Mouse (Mus musculus) cerebellum, postnatal 4 days (tissue): ENCODE results near the gene Hmcn2.
A peak's percentile ranks its signal among the peaks of the same experiment; 100 is the strongest.

Experiments
- DNase-seq, 2 experiments: peaks; one replicate each; pipeline ENCODE4 v3.0.0; 2022; ENCODE audit warnings: low spot score in 2 of 2, mixed read lengths in 1 of 2

Gene Hmcn2

DNA sequence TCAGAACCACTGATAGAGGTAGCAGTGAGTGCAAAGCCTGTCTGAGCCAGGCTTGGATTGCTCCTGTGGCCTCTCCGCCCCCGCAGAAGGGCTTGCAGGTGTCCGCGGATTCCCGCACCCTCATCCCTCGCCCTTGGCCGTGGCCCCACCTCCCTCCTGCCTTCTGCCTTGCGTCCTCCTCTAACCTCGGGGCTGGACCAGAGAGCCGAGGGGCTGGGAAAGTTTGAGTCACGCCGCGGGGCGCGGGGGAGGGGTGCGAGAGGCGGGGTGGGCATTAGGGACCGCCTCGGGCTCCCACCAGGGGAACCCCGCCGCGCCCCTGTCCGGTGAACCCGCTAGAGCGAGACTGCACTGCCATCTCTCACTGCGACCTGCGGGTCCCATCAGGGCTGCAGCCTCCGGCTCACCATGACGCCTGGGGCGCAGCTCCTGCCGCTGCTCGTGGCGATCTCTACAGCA, at the start of gene Hmcn2:
Gene Hmcn2 (plus strand): TSS at position 409 of the 459 bp plus-strand sequence.
- DNase-seq, result no peak

- no peak for DNase-seq
Measured at GRCm38 (mm10) chr2:31267447-31267846, 46.8 kb upstream of the Hmcn2 start.

- DNase-seq, result no peak
Measured at GRCm38 (mm10) chr2:31268631-31269030, 45.6 kb upstream of the Hmcn2 start.

DNA sequence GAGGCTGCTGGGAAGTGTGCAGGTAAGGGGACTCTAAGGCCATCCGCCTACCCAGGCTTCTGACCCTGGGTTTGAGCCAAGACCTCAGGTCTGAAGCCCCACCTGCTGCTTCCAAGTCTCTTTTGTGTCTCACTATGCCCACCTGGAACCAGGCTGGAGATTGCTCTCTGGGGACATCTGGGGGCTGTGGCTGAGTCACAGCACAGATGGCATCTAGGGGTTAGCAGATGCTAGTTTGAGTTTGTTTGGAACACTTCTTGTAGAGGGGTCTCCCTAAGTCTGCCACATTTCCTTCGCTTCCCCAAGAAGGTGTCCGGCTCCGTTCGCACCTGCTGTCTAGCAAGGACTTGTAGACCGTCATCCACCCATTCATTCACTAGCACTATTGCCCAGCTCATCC, 45.0 kb upstream of the Hmcn2 start:
- no peak for DNase-seq

DNA sequence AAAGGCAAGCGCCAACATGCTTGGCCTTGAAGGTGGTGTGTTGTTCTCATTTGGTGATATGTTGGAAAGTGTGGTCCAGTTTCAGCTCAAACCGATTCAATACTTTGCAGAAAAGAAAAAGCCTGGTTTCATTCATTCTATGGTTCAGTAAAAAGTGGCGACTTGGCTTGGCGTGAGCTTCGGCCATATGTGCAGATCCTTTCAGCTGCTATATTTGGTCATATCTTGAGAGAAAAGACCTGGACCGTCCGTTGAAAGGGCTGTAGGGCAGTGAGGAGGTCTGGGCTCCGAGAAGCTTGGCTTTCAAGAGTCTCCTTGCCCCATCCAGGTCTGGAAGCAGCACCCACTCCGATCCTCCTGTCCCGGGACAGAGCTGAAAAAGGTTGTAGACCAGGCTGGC, 44.4 kb upstream of the Hmcn2 start:
- no peak for DNase-seq

DNA sequence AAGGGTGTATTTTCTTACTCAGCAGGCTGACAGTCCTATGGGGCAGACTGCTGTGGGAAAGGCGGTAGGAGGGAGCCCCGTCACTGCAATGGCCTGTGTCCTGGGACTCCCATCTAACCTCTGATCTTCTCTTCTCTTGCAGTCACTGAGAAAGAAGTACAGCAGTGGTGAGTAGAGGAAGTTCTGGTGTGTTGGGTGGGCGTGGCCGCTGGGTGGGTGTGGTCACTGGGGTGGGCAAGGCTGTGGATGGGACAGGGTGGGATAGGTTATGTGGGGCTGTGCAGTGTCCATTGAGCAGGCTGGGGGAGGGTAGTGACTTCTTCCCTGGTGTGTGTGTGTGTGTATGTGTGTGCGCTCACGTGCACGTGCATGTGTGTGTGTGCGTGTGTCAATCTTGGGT, 43.7 kb upstream of the Hmcn2 start:
- no peak for DNase-seq

- no peak for DNase-seq
Measured at GRCm38 (mm10) chr2:31271071-31271470, 43.1 kb upstream of the Hmcn2 start.

GRCm38 (mm10) chr2:31274993-31275392, 39.2 kb upstream of the Hmcn2 start:
- no peak for DNase-seq

DNA sequence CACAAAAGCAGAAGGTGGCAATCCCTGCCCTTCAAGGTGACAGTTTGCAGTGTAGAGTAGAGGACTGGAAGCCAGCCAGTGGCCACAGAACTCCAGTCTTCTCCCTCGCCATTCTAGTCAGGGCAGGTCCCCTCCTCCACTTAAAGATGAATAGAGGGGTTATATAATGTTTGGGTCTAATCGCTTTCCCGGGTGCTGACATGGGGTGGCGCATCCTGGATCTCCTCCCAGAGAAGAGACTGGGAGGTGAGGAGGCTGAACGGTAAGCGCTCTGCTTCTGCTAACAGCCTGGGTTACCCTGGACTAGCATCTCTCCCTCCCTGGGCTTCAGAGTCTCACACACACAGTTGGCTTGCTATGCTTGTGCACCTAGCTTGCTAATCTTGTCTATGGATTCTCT, 36.4 kb upstream of the Hmcn2 start:
- no peak for DNase-seq

DNA sequence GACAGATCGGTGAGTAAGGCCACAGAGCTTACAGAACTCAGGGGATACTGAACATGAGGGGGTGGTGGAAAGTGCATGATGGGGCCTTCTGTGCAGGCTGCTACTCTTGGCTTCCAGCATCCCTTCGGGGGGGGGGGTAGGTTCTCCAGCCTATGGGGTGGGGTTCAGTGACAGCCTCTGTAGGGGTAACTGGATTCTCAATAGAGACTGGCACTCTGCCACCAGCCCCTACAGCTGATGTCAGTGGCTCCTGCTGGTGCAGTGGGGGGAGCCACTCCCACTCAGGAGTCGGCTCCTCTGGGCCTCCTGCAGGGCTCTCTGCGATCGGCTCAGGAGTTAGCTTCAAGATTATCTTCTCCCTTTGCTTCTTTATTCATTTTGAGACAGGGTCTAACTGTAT, 35.7 kb upstream of the Hmcn2 start:
- no peak for DNase-seq

DNA sequence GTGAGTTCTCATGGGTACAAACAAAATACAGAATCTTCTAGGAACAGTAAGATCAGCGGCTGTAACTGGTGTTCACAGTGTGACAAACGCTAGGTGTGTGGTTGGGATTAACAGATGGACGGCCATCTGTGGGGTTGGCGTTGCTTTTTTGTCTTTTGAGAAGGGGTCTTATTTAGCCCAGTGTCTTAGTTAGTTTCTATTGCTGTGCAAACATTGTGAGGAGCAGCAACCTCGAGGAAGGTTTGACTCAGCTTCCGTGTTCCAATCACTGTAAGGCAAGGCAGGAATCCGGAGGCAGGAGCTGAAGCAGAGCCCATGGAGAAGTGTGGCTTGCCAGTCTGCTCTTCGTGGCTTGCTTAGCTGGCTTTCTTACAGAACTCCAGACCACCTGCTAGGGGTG, 33.1 kb upstream of the Hmcn2 start:
- DNase-seq, result no peak

GRCm38 (mm10) chr2:31282266-31282665, 31.9 kb upstream of the Hmcn2 start:
- DNase-seq, result peak in 1 of 2 experiments; percentile 38

- DNase-seq, result no peak
Measured at GRCm38 (mm10) chr2:31282880-31283279, 31.3 kb upstream of the Hmcn2 start.

DNA sequence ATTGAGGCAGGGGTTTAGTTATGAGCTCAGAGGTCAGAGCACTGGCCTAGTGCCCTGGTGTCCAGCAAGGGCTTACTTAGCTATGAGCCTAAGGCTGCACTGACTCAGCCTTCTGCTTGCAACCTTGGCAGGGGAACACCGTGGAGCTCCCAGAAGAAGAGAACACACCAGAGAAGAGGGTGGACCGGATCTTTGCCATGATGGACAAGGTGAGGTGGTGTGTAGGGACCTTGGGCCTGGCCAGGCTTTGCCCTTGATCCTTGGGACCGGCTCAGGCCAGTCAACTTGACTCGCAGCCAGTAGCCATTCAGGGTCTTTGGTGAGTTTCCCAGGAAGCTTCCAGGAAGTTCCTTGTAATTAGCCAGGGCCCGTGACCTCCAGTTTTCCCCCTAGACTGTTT, 29.7 kb upstream of the Hmcn2 start:
- no peak for DNase-seq

GRCm38 (mm10) chr2:31291421-31291820, 22.8 kb upstream of the Hmcn2 start:
- peak; percentile 47 to 75 for DNase-seq

DNA sequence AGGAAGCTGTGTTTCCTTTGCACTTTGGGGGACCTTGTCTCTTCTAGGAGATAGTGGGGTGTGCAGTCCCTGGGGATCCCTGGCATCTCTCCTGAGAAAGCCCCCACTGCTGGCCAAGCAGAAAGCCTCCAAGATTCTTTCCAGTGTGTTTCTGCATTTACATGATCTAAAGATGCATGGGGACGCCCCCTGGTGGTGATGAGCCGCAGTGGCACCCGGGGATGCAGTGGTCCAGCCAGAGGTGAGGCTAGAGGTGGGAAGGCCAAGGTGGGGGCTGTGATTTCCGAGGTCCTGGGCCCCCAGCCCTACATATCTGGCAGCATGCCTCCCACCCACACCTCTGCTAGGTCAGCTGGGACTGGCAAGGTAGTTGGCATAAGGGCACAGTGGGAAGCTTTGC, 19.2 kb upstream of the Hmcn2 start:
- peak; percentile 67 to 81 for DNase-seq

DNA sequence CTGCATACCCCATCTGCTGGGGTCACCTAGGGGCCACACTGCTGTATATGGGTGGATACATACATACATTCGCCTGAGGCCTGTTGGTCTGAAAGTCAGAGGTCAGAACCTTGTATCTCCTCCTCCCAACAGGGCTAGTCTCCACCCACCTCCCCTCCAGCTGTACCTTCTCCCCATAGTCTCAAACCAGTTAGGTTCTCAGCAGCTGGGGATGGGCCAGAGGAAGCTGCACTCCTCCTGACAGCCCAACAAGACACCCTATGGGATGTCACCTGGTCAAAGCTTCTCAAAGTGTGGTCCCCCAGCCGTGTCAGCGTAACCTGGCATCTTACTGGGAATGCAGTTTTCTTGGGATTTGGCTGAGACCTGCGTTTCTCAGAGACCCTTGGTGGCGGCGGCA, 17.8 kb upstream of the Hmcn2 start:
- no peak for DNase-seq

DNA sequence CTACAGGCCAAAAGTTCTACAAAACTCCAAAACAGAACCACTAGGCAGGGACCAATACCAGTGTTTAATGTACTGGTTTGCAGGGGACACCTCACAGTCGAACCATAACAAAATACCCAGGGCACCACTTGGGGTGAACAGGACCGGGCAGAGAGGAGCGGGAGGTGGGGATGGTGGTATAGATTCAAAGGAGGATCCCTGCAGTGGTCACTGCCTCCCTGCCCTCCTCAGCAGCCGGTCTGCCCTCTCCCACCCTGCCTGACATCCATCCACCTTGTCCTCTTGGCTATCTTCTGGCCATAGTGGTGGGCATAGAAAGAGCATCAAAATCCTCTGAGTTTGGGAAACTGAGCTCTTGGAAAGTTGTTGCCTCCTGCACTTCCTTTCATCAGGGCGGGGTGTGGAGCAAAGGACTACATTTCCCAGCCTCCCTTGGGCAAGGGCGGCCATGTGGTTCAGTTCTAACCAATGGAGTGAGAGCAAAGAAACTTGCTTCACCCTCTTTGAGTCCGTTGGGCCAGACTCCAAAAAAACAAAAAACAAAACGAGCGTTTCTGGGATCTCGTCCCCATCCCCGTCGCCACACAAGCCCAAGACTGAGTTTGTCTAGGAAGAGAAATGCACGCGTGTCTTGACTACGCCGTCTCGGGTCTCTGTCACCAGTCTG, 16.5 kb upstream of the Hmcn2 start:
- DNase-seq, result peak in 1 of 2 experiments; percentile 47

- no peak for DNase-seq
Measured at GRCm38 (mm10) chr2:31298814-31299213, 15.4 kb upstream of the Hmcn2 start.

- no peak for DNase-seq
Measured at GRCm38 (mm10) chr2:31299266-31299665, 14.9 kb upstream of the Hmcn2 start.

DNA sequence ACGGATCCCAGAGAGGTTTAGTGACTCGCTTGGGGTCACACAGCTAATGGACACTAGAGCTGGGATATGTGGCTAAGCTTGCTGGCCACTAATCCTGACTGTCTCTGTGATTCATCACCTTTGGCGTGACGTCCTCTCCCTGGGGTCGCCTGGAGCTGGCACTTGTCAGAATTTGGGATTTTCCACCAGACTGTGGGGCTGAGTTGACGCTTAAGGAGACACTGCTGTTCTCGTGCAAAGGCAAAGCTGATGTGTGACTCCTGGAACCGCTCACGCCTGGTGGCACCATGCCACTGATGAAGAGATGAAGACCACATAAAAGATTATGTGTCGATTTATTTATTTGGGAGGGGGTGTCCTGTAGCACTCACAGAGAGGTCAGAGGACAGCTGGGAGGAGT, 14.2 kb upstream of the Hmcn2 start:
- no peak for DNase-seq

DNA sequence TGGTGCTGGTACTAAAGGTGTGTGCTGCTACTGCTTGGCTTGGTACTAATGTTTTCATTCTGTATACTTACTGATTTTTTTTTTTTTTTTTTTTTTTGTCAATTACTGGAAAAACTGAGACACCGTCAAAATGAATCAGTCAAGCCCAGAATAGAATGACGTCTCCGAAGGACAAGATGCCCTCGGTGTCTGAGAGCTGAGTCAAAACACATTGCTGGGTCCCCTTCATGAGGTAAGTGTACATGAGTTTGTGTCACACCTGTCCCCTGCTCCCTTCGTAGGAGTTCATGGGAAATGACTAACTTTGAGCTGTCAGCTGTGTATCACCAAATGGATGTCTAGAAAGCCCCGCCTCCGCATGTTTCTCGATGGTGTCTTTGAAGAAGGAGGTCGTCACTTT, 11.0 kb upstream of the Hmcn2 start:
- no peak for DNase-seq

DNA sequence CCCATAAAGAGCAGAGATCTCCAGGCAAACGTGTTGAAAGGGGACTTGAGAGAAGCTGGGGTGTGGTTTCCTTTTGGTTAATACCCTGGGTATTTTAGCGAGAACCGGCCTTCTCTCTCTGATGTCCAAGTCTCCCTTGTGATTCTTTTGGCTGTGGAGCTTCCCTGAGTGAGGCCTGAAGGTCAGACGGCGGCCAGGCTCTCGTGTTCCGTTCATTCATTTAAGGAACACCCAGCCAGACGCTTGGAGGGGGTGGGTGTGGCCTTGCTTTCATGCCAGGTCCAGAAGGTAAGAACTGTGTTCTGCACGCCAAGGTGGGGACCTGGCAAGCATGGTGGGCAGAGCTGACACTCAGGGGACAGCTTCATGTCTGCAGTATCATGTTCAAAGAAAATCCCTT, 10.0 kb upstream of the Hmcn2 start:
- DNase-seq, result no peak
